Mouse (Mus musculus): ENCODE results near the gene Hesx1.

The Hesx1 gene

GRCm38 (mm10) chr14:27017936-27018335 is 23.7 kb downstream of the Hesx1 start:
- no peak for DNase-seq

DNA sequence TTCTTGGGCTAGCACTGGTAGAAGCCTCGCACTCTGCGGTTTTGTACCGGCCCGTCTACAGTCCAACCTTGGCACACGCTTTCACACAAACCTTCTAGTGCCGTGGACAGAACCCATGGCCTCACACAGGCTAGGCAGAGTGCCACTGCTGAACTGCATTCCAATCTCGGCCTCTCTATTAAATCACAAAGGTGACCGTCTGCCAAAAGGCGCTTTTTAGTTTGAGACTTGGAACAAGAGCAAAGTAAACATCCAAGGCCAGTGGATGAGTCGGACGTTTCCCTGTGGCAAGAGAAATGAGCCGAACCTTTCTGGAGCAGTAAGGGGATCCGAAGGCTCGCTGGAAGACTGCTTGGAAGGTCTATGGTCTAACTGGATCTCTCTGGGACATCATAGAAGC is 25.6 kb downstream of the Hesx1 start:
- DNase-seq: no peak

GRCm38 (mm10) chr14:27022876-27023275 is 28.7 kb downstream of the Hesx1 start:
- peak; percentile 69 to 76 for DNase-seq

GRCm38 (mm10) chr14:27024664-27025063 is 30.4 kb downstream of the Hesx1 start:
- no peak for DNase-seq

DNA sequence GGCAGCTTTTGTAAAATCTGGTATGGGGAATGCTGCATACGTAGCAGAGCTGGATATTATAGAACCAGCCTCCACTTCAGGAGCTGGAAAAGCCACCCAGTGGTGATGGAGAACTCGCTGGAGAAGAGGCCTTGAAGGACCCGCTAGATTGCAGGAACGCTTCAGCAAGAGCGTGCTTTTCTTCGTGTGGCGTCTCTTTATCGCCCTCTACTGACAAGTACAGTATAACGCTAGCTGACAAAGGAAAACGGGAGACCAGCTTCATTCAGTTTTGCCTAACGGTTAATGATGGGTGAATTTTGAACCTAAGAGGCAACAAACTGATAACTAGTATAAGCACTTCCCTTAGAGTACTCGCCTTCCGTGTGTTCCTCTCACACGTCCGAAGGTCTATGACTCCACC is 35.6 kb downstream of the Hesx1 start:
- DNase-seq: peak; percentile 68 to 77

DNA sequence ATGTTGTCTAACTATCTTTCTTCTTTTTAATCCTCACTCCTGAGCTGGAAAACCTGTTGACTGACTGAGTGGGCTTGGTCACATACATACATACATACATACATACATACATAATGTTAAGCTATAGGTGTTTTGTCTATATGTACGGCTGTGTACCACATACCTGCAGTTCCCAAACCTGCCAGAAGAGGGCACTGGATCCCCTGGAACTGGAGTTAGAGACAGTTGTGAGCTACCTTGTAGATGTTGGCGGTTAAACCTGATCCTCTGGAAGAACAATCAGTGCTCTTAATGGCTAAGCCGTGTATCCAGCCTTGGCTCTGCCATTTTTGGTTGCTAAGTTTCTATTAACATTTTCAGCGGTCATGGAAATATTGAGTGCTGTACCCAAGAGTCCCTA is 36.9 kb downstream of the Hesx1 start:
- DNase-seq: peak; percentile 75 to 78

- DNase-seq: no peak
Observed at GRCm38 (mm10) chr14:27037513-27037912, 43.3 kb downstream of the Hesx1 start.

DNA sequence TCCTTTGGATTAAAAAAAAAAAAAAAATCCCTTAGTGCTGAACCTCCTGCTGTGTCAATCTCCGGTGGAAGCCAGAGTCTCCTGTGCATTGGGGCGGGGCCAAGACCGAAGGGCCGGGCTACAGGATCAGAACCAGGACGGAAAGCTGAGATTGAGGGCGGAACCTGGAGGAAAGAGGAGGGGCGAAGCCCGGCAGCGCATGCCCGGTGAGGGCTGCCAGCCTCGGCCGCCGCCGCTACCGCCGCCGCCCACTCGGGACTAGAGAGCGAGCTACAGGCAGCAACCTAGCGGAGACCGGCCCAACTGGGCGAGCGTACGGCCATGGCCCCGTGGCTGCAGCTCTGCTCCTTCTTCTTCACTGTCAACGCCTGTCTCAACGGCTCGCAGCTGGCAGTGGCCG is 44.6 kb downstream of the Hesx1 start, which contains the start of gene Il17rd:
Gene Il17rd (plus strand): TSS at position 159 of the 400 bp plus-strand sequence.
- peak; percentile 84 to 91 for DNase-seq

- DNase-seq: peak in 1 of 2 experiments; percentile 54
Observed at GRCm38 (mm10) chr14:27039281-27040248, 45.3 kb downstream of the Hesx1 start.

DNA sequence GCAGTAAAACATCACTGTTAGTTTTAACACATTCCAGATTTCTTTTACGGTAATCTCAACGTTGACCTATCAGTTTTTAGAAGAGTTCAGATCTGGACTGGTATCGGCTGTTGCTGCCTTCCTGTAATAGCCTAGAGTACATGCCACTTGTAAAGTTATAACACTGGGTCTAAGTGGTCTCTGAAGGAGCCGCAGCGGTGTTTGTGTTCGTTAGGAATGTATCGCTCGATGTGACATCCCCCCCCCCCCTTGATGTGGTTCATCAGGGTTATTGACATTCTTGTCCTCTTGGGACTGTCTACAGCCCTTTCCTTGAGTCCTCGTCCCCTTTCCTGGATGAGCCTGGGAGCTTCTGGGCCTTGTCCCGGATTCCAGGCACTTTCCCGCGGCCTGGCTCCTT is 46.2 kb downstream of the Hesx1 start:
- DNase-seq: no peak

GRCm38 (mm10) chr14:27042280-27042983 is 48.2 kb downstream of the Hesx1 start:
- DNase-seq: no peak

DNA sequence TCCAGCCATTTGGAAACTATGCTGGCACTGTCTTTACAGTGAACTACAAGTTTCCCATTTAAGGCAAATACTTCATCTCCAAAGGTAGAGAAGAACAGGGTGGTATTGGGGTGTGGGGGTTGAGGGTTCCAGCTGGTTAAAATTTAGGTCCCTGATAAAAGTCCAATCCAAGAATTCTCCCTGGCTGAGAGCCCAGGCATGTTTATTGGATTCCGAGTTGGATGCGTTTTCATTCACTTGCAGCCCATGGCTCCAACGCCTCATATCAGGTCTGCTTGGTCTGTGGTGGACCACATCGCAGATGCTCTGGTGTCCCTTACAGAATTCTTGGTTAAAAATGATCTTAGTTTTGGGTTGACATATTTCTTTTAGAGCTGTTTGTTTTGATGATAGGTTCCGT is 49.2 kb downstream of the Hesx1 start:
- DNase-seq: no peak

- no peak for DNase-seq
Observed at GRCm38 (mm10) chr14:27044221-27044966, 50.2 kb downstream of the Hesx1 start.

GRCm38 (mm10) chr14:27044967-27045361 is 50.7 kb downstream of the Hesx1 start:
- DNase-seq: no peak

DNA sequence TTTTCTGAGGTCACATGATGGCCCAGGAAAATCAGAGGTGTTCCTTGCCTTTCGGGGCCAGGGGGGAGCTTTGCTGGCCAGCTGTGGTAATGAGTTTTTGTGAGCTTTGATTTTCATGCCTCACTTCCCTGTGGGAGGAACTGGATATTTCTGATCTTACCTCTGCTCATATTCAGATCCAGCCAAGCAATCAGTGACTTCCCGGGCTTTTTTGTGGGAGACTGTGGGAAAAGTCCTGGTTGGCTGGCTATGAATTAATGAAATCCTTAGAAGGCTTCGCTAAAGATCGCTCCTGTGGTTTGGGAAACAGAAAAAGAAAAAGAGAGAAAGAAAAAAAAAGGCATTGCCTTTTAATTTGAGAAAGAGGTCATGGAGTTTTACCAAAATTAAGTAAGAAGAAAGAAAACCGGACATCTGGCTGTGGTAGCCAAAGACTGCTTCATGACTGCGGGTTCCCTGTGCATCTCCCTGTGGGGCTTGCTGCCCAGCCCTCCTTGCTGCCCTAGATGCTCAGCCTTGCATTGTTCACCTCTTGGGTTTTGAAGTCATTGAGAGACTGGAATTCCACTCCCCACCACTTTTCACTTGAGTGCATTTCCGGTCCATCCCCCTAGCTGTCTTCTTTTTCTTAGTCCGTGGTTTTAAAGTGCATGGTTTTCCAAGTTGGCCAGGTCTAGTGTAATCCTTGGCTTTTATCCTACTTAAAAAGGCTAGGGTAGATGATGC is 54.2 kb downstream of the Hesx1 start:
- DNase-seq: no peak

DNA sequence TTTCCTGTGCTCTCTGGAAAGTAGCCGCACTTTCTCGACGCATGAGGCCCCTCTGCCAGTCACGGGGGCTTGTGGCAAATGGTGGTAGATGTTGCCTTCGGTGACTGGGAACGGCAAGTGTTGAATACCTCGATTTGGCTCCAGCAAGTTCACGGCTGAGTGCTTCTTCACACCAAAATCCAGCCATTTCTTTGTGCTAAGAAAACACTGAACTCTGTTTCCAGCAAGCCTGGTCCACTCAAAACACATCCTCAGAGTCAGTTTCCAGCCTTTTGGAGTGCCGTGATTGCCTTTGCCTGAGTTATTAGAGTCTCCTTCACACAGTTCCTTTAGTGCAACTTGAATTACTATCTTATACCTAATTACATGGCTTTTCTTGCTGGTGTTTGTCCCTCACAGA is 55.8 kb downstream of the Hesx1 start:
- peak in 1 of 2 experiments; percentile 19 for DNase-seq

DNA sequence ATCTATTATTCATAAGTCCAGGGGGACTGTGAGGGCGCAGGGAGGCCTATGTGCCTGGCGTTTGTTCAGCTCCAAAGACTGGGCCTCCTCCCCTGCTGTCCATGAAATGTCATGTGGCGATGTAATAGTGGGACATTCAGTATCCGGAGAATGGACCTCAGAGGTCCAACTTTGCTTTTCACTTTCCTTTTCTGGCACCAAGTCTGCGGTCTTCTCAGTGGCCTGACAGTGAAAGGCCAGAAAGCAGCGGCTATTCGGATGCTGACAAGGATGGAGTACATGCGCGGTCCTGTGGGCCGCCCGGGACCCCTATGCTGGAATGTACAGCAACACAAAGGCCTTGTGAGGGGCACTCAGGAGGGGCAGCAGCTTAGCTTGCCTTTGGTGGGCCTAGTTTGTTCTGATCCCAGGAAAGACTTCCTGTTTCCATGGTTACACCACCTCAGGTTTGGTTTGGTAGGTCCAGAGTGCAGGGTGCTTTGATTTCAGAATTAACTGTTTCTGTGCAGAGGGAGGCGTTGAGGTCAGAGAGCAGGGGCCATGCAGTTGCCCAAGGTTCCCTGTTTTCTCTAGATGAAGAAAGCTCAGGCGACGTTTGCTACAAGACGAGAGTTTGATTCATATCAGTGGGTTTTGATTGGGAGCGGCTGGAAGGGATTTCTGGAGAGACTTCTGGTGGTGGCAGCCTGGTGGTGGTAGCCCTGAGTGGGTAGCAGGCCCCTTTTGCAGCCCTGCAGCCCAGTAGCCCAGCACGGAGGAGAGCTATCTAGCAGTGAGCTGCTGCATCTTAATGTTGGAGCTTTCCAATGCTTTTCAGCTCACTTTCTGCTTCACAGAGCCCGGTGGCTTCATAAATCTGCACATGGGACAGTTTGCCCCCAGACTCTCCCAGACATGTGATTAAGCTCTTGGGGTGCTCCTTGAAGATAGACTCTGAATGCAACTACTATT is 56.6 kb downstream of the Hesx1 start:
- DNase-seq: peak in 1 of 2 experiments; percentile 21

GRCm38 (mm10) chr14:27051511-27051895 is 57.3 kb downstream of the Hesx1 start:
- DNase-seq: no peak

Measured in cerebellum, postnatal 10 days (tissue).